Mouse (Mus musculus) megakaryocyte progenitor cell, adult 5-6 weeks (primary cell): ENCODE results near the gene Man1a. TPM values are rescaled to one million over a fixed set of nuclear protein-coding genes. Genes with fewer than 3 reads are reported as not detected.

Source experiments
- ATAC-seq: replicated peaks from 2 replicates; pipeline ENCODE4 v1.8.0; 2016; ENCODE audit warnings: mild to moderate bottlenecking, moderate TSS enrichment, inconsistent platforms; ENCODE audit not compliant: poor library complexity
- total RNA-seq, 2 experiments: library from RNA; stranded (forward) in 1 of 2; stranded (reverse) in 1 of 2; fragments of 157-497, 149-512 nt in 1 of 2; fragments of 200-1000 nt in 1 of 2; gene quantifications; 2 replicates each; pipeline versions ENCODE4 v1.2.3 to v1.2.4; 2015 to 2017

The Man1a gene
- 88.8 and 91.9 TPM in 2 replicates for total RNA-seq (2015)
- total RNA-seq (2017): 58.2 and 75.7 TPM in 2 replicates

GRCm38 (mm10) chr10:54076420-54076819 lies at the start of gene Man1a:
Gene Man1a, minus strand, starts transcription at chr10:54076609.
- no peak for ATAC-seq

DNA sequence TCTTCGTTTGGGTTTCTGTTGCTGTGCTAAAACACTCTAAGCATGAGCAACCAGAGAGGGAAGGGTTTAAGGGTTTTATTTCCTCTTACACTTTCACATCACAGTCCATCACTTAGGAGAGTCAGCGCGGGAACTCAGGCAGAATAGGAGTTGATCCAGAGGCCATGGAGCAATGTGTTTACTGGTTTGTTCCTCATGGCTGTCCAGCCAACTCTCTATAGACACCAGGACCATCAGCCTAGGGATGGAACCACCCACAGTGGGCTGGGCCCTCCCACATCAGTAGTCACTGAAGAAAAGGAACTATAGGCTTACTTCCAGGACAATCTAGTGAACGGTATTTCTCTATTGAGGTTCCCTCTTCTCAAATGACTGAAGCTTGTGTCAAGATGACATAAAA lies 45.4 kb upstream of the Man1a start:
- ATAC-seq: no peak

- ATAC-seq: no peak
These were observed 44.0 kb upstream of the Man1a start for GRCm38 (mm10) chr10:54120375-54120774.

DNA sequence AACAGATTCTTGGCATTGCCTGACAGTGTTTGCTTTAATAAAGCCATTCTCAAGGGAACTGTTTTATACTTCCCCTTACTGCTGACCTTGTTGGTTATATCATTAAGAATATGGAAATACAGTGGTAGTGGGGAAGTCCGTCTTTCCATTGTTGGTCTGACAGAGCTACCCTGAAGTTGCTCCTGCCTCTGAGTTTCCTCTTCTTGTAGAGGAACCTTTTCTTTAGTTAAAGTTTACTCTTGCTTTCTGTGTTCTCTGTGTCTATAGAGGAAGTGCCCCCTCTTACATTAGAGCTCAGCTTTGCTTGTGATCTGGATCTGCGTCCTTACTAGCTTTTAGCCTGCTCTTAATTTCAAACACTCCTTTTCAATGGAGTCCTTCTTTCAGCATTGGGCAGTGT lies 42.9 kb upstream of the Man1a start:
- peak; percentile 76 for ATAC-seq

- 0 out of 2 replicates have a peak, but pooled peaks have one; percentile 5 for ATAC-seq
These were observed 42.0 kb upstream of the Man1a start for GRCm38 (mm10) chr10:54118223-54118912.

- peak; percentile 88 for ATAC-seq
These were observed 41.4 kb upstream of the Man1a start for GRCm38 (mm10) chr10:54117763-54118162.

GRCm38 (mm10) chr10:54103671-54104070 lies 27.3 kb upstream of the Man1a start:
- ATAC-seq: no peak

- no peak for ATAC-seq
These were observed 15.7 kb upstream of the Man1a start for GRCm38 (mm10) chr10:54092081-54092480.

DNA sequence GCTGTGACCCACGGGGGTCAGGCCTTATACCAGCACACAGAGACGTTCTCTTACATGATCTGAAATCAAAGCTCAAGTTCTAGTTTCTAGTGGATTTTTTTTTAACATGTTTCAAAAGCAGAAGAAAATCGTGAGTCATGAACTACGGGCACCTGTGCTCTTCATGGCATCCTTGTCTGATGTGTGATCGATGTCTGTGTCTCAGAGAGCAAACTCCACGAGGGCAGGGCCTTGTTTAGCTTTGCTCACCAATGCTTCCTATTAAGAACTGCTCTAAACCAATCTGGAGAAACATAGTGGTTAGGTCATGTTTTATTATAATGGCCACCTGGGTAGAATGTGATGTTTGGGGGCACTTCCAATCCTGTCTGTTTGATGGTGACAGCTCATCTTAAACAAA lies 13.5 kb upstream of the Man1a start:
- ATAC-seq: no peak

DNA sequence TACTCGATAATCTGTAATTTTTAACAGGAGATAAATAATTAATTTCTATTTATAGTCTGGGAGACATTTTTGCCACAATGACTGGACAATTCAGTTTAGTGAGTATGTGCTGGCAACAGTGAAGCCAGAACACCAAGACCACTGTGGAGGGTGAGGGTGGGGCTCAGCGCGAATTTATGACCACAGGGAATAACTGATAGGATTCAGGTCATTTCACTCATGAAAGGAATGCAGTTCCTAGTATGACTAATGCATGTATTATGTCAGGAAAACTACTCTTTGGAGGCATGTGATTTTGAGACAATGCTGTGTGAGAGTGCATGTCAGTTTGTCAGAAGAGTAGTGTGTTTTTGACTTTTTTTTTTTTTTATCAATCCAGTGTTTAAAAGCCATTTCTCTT lies 10.9 kb upstream of the Man1a start:
- no peak for ATAC-seq

GRCm38 (mm10) chr10:54085073-54085472 lies 8.7 kb upstream of the Man1a start:
- no peak for ATAC-seq

- ATAC-seq: no peak
These were observed 596 bp upstream of the Man1a start for GRCm38 (mm10) chr10:54077005-54077404.

- ATAC-seq: peak; percentile 80
These were observed 883 bp downstream of the Man1a start for GRCm38 (mm10) chr10:54075441-54076010.

DNA sequence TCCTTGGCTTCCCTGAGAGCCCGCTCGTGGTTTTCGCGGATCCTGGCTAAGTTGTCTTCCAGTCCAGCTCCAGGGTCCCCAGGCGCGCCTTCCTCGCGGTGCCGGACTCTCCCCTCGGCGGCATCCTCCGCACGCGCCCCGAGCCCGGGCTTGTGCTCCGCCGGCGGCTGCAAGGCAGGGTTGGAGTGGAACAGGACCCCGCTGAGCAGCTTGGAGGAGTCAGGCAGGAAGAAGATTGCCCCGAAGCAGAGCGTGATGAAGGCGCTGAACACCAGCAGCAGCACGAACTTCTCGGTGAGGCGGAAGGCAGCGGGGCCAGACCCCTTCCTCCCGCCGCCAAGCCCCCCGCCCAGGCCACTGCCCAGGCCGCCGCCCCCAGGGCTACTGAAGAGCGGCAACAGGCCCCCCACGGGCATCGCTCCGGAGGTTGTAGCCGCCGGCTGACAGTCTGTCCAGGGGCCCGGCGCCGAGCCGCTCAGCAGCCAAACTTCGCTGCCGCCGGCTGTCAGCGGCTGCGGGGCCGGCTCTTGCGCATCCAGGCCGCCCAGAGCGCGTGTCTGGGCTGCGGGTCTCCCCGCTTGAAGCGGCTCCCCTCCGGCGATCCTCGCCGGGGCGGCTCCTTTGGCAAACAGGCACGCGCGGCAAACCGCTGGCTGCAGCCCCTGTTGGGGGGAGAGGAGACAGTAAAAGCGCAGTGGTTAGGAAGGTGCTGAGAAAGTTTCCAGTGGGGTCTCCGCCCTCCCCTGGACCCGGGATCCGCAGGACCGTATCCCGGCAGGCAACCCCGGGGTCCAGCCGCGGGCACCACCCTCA lies 1.6 kb downstream of the Man1a start:
- ATAC-seq: peak; percentile 4; the same call in 1 of the 2 replicates

GRCm38 (mm10) chr10:54074247-54074608 lies 2.2 kb downstream of the Man1a start:
- ATAC-seq: 0 out of 2 replicates have a peak, but pooled peaks have one; percentile 5

DNA sequence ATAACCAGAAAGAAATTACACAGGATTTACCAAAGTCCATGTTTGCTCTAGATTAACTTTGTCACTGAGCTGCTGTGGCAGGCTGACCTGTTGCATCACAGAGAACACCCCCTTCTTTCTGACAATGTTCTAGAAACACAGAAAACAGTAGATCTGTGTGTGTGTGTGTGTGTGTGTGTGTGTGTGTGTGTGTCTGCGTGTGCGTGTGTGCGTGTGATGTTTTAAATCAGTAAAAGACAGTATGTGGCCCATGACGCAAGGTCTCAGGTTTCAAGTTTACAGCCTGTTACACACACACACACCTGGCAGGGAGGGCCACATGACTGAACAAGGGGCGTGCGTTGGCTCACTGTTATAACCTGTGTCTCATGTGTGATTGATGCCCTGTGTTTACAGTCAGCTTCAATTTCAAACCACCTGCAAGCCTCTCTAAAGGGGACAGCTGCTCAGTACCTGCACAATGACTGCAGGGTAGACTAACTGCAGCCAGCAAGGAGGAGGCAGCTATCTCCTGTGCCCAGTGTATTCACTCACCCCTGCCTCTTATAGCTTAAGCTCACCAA lies 2.7 kb downstream of the Man1a start:
- 0 out of 2 replicates have a peak, but pooled peaks have one; percentile 3 for ATAC-seq

DNA sequence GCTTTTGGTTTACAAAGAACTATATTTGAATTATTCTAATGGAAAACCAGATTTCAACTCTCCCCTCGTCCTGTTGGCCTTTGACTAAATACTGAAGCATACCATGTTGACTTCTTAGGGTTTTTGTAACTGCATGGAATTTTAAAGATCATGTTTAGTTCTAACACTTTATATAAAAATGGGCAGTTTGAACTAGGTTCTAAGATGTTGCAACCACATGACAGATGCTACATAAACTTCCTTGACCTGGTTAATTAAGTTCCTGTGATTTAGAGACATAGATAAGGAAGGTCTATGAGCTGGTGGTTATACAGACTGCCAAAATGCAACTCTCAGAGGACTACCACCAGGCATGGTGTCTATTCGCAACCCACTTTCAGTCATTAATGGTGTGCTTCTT lies 4.1 kb downstream of the Man1a start:
- ATAC-seq: no peak

DNA sequence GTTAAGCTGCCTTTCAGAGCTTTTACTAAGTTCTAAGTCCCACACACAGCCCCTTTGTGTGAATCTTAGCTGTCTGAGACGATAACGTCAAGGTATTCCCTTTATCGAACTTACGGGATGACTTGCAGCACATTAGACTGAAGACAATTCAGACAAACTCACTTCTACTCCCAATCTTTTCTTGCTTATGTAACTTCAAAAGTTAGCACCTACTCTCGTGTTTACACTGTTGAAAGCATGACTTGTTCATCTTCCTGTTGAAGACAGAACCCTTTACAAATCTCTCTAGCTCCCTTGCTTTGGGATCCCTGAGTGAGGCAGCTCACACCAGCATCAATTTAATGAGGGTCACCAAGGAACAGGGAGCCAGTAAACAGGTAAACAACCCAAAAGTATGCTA lies 5.9 kb downstream of the Man1a start:
- no peak for ATAC-seq

- no peak for ATAC-seq
These were observed 7.0 kb downstream of the Man1a start for GRCm38 (mm10) chr10:54069412-54069811.

DNA sequence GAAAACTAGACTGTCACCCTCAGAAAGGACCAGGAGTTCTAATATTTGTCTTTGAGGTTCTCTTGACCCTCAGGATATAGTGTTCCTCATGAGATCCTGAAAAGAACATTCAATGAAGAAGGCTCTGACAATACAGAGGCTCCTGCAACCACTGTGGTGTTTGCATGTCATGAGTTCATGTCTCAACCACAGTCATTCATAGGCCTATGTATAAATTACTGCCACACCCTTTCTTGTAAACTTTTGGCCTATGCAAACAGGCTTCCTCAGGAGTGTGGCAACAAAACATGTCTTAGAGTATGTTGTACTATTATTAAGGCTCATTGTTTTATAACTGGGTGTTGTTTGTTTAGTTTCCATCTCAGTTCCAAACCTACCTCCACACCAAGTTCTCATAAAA lies 9.7 kb downstream of the Man1a start:
- no peak for ATAC-seq

GRCm38 (mm10) chr10:54063551-54064260 lies 12.7 kb downstream of the Man1a start:
- ATAC-seq: no peak
